Mouse (Mus musculus): ENCODE data around the gene Gins1. TPM values are rescaled to one million over a fixed set of nuclear protein-coding genes. Genes with fewer than 3 reads are reported as not detected.

Gins1 gene
- 55.4 and 58.1 TPM in 2 replicates for polyA plus RNA-seq (2014; fragmentation: Nextera tagmentation; extraction: Ambion mirVana)

- Histone ChIP-seq H3K4me1 (ENCODE audit: insufficient read depth) (no peaks in the 10 kb centered on the region), H3K36me3 (ENCODE audit: insufficient read depth) (0 out of 2 replicates have a peak, but pooled peaks cover 2% of the 10 kb centered on the region), H3K4me3 (ENCODE audit: low read depth, low read length) (peak within 1 kb of the TSS; percentile 88), H3K27ac (ENCODE audit: low read depth) (peak within 1 kb of the TSS; percentile 89), H3K27me3 (ENCODE audit: insufficient read depth, low read length) (no peaks in the 10 kb centered on the region), H3K9ac (peak within 1 kb of the TSS; percentile 79), H3K4me2 (peak within 1 kb of the TSS; percentile 94), H3K9me3 (ENCODE audit: low read depth, low read length) (no peaks in the 10 kb centered on the region)
- no peak; the same call in 1 of the 2 replicates for ATAC-seq (ENCODE audit: insufficient read depth)
- TF ChIP-seq CTCF (IDR thresholded peaks at IDR 0.05; ENCODE audit: low read depth): no peak; the same call in none of the 2 replicates
- 36% methylated on average over 9 of the region's 9 CpGs for WGBS
- no peak for DNase-seq
Observed at GRCm38 (mm10) chr2:150904936-150905450, at the start of gene Gins1. TSS of gene Gins1 (plus strand) at chr2:150905400.

DNA sequence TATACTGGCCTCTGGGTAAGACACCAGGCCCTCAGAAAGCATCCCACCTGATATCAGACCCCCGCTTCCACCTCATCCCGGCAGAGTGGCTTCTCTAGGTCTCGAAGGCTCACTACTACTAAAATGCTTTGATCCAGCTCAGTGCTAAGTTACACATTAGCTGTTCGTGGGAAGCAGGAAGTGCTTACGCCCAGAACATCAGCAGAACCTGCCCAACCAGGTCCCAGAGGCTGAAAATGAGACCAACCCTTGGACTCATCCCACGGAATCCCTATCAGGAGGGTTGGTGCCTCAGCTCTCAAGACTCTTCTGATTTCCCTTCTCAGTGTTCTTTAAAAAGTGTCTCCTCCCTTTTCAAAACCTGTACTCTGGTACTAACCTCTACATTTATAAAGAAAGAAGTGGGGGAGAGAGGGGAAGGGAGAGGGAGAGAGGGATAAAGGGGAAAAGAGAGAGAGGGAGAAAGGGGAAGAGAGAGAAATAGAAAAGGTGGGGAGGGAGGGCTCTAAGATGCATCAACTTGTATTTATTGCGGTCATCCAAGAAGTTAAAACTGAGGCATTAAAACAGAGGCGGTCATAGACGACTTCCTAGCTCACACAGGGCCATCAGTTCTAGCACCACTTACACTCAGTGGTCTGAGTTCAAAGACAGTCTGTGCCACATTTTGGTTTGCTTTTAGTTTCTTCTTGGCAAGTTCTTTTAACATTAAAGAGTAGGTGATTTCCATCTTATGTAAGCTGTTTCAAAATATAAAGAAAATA, 46.3 kb upstream of the Gins1 start:
- no peak for ATAC-seq (ENCODE audit: insufficient read depth)

GRCm38 (mm10) chr2:150859709-150860470, 45.3 kb upstream of the Gins1 start:
- ATAC-seq (ENCODE audit: insufficient read depth) (no peak), DNase-seq (no peak)
- TF ChIP-seq CTCF (IDR thresholded peaks at IDR 0.05; ENCODE audit: low read depth): no peak
- Histone ChIP-seq H3K27me3 (ENCODE audit: insufficient read depth, low read length) (no peaks in the 10 kb centered on the region), H3K36me3 (ENCODE audit: insufficient read depth) (no peaks in the 10 kb centered on the region), H3K4me2 (no peak overlapping the region), H3K4me3 (ENCODE audit: low read depth, low read length) (no peak overlapping the region), H3K27ac (ENCODE audit: low read depth) (no peak overlapping the region), H3K9ac (no peak overlapping the region), H3K4me1 (ENCODE audit: insufficient read depth) (no peaks in the 10 kb centered on the region), H3K9me3 (ENCODE audit: low read depth, low read length) (no peaks in the 10 kb centered on the region)
- WGBS: 67% methylated on average over 11 of the region's 11 CpGs

More for the DNA sequence above, 46.3 kb upstream of the Gins1 start:
- H3K9ac ChIP-seq: no peak overlapping the region
- no peaks in the 10 kb centered on the region for H3K9me3 ChIP-seq (ENCODE audit: low read depth, low read length)
- no peak overlapping the region for H3K27ac ChIP-seq (ENCODE audit: low read depth)
- no peaks in the 10 kb centered on the region for H3K27me3 ChIP-seq (ENCODE audit: insufficient read depth, low read length)
- no peaks in the 10 kb centered on the region for H3K36me3 ChIP-seq (ENCODE audit: insufficient read depth)
- TF ChIP-seq CTCF (IDR thresholded peaks at IDR 0.05; ENCODE audit: low read depth): no peak
- H3K4me3 ChIP-seq (ENCODE audit: low read depth, low read length): no peak overlapping the region
- no peak for DNase-seq
- 71% methylated on average over 9 of the region's 9 CpGs for WGBS
- no peaks in the 10 kb centered on the region for H3K4me1 ChIP-seq (ENCODE audit: insufficient read depth)
- H3K4me2 ChIP-seq: no peak overlapping the region

DNA sequence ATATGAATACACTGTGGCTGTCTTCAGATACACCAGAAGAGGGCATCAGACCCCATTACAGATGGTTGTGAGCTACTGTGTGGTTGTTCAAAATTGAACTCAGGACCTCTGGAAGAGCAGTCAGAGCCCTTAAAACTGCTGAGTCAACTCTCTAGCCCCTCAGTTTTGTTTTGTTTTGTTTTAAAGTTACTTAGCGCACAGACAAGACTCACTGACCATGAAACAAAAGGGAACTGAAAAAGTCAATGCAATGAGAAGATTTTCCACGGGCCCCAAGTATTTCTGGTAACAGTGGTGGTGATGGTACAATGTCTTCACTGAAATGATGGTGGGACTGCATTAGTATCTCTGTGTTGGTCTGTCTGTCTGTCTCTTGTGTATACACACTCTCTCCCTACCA, 44.1 kb upstream of the Gins1 start:
- 83% methylated on average over 2 of the region's 2 CpGs for WGBS
- Histone ChIP-seq H3K27ac (ENCODE audit: low read depth) (no peak overlapping the region), H3K9me3 (ENCODE audit: low read depth, low read length) (no peaks in the 10 kb centered on the region), H3K9ac (no peak overlapping the region), H3K4me1 (ENCODE audit: insufficient read depth) (no peaks in the 10 kb centered on the region), H3K4me3 (ENCODE audit: low read depth, low read length) (no peak overlapping the region), H3K4me2 (no peak overlapping the region), H3K27me3 (ENCODE audit: insufficient read depth, low read length) (no peaks in the 10 kb centered on the region), H3K36me3 (ENCODE audit: insufficient read depth) (no peaks in the 10 kb centered on the region)
- no peak for TF ChIP-seq CTCF (IDR thresholded peaks at IDR 0.05; ENCODE audit: low read depth)
- ATAC-seq (ENCODE audit: insufficient read depth): no peak
- DNase-seq: no peak

DNA sequence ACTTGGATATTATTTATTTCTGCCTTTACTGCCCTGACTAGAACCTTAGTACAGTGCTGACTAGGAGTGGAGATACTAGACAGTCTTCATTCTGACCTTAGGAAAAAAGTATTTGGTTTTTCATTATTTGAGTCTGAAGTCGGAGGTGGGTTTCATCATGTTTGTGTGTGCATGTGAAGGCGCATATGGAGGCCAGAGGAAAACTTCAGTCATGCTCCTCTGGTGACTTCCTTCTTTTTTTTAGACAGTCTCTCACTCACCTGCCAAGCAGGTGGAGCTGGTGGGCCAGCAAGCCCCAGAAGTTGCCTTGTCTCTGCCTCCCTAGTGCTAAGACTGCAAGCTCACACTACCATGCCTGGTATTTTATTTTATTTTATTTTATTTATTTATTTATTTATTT, 38.2 kb upstream of the Gins1 start:
- 96% methylated on average over 2 of the region's 2 CpGs for WGBS
- H3K36me3 ChIP-seq (ENCODE audit: insufficient read depth): no peaks in the 10 kb centered on the region
- no peak overlapping the region for H3K4me2 ChIP-seq
- no peak for TF ChIP-seq CTCF (IDR thresholded peaks at IDR 0.05; ENCODE audit: low read depth)
- H3K9me3 ChIP-seq (ENCODE audit: low read depth, low read length): no peaks in the 10 kb centered on the region
- no peak overlapping the region for H3K9ac ChIP-seq
- H3K4me3 ChIP-seq (ENCODE audit: low read depth, low read length): no peak overlapping the region
- no peaks in the 10 kb centered on the region for H3K27me3 ChIP-seq (ENCODE audit: insufficient read depth, low read length)
- ATAC-seq (ENCODE audit: insufficient read depth): no peak
- DNase-seq: no peak
- no peaks in the 10 kb centered on the region for H3K4me1 ChIP-seq (ENCODE audit: insufficient read depth)
- no peak overlapping the region for H3K27ac ChIP-seq (ENCODE audit: low read depth)

GRCm38 (mm10) chr2:150869446-150869845, 35.8 kb upstream of the Gins1 start:
- no peaks in the 10 kb centered on the region for H3K27me3 ChIP-seq (ENCODE audit: insufficient read depth, low read length)
- DNase-seq (no peak), ATAC-seq (ENCODE audit: insufficient read depth) (no peak)
- H3K4me2 ChIP-seq: no peak overlapping the region
- TF ChIP-seq CTCF (IDR thresholded peaks at IDR 0.05; ENCODE audit: low read depth): no peak
- no peaks in the 10 kb centered on the region for H3K4me1 ChIP-seq (ENCODE audit: insufficient read depth)
- no peak overlapping the region for H3K27ac ChIP-seq (ENCODE audit: low read depth)
- H3K9ac ChIP-seq: no peak overlapping the region
- H3K9me3 ChIP-seq (ENCODE audit: low read depth, low read length): no peaks in the 10 kb centered on the region
- H3K36me3 ChIP-seq (ENCODE audit: insufficient read depth): no peaks in the 10 kb centered on the region
- H3K4me3 ChIP-seq (ENCODE audit: low read depth, low read length): no peak overlapping the region
- 89% methylated on average over 1 of the region's 1 CpGs for WGBS

DNA sequence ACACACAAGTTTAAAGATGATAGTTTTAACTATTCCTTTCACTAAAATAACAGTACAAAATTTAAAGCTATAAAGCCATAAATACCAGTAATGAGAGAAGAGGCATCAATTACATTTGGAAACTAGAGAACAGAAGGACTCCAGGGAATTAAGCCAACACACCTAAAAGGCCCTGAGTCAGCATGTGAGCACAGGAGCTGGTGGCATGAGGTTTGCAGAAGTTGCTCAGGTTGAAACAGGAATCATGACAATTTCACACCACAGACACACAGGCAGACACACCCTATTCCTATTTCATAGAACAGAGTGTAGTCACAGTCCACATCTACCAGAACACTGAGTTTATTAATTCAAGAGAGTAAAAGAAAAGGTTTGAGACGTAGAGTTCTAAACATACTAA, 30.7 kb upstream of the Gins1 start:
- H3K36me3 ChIP-seq (ENCODE audit: insufficient read depth): no peaks in the 10 kb centered on the region
- WGBS: 89% methylated on average over 1 of the region's 1 CpGs
- ATAC-seq (ENCODE audit: insufficient read depth) (no peak), DNase-seq (no peak)
- no peak for TF ChIP-seq CTCF (IDR thresholded peaks at IDR 0.05; ENCODE audit: low read depth)
- H3K9me3 ChIP-seq (ENCODE audit: low read depth, low read length): no peaks in the 10 kb centered on the region
- no peaks in the 10 kb centered on the region for H3K27me3 ChIP-seq (ENCODE audit: insufficient read depth, low read length)
- no peak overlapping the region for H3K4me3 ChIP-seq (ENCODE audit: low read depth, low read length)
- no peak overlapping the region for H3K4me2 ChIP-seq
- H3K27ac ChIP-seq (ENCODE audit: low read depth): no peak overlapping the region
- no peak overlapping the region for H3K9ac ChIP-seq
- no peaks in the 10 kb centered on the region for H3K4me1 ChIP-seq (ENCODE audit: insufficient read depth)
